Mouse (Mus musculus): ENCODE results near the gene Tbc1d16.

Tbc1d16 gene

GRCm38 (mm10) chr11:119165995-119166394 is 62.3 kb downstream of the Tbc1d16 start:
- no peak for DNase-seq

- DNase-seq = no peak
These were observed 63.9 kb downstream of the Tbc1d16 start for GRCm38 (mm10) chr11:119164375-119164774.

GRCm38 (mm10) chr11:119163734-119163992 is 64.6 kb downstream of the Tbc1d16 start:
- no peak for DNase-seq

GRCm38 (mm10) chr11:119162959-119163733 is 65.2 kb downstream of the Tbc1d16 start:
- no peak for DNase-seq

- DNase-seq = no peak
These were observed 66.6 kb downstream of the Tbc1d16 start for GRCm38 (mm10) chr11:119161665-119162064.

- no peak for DNase-seq
These were observed 68.2 kb downstream of the Tbc1d16 start for GRCm38 (mm10) chr11:119160050-119160449.

GRCm38 (mm10) chr11:119159496-119159895 is 68.8 kb downstream of the Tbc1d16 start:
- DNase-seq = peak; percentile 27

- DNase-seq = no peak
These were observed 70.7 kb downstream of the Tbc1d16 start for GRCm38 (mm10) chr11:119157377-119158189.

GRCm38 (mm10) chr11:119156481-119157254 is 71.6 kb downstream of the Tbc1d16 start:
- DNase-seq = no peak

GRCm38 (mm10) chr11:119155638-119156480 is 72.4 kb downstream of the Tbc1d16 start:
- no peak for DNase-seq

GRCm38 (mm10) chr11:119152321-119152831 is 75.9 kb downstream of the Tbc1d16 start:
- DNase-seq = no peak

GRCm38 (mm10) chr11:119151073-119151607 is 77.2 kb downstream of the Tbc1d16 start:
- DNase-seq = no peak

- DNase-seq = no peak
These were observed 77.9 kb downstream of the Tbc1d16 start for GRCm38 (mm10) chr11:119150442-119150841.

- no peak for DNase-seq
These were observed 79.5 kb downstream of the Tbc1d16 start for GRCm38 (mm10) chr11:119148829-119149228.

GRCm38 (mm10) chr11:119147153-119147552 is 81.1 kb downstream of the Tbc1d16 start:
- no peak for DNase-seq

- DNase-seq = no peak
These were observed 82.2 kb downstream of the Tbc1d16 start for GRCm38 (mm10) chr11:119146140-119146539.

- no peak for DNase-seq
These were observed 83.4 kb downstream of the Tbc1d16 start for GRCm38 (mm10) chr11:119144801-119145475.

GRCm38 (mm10) chr11:119143376-119144002 is 84.8 kb downstream of the Tbc1d16 start:
- DNase-seq = no peak

GRCm38 (mm10) chr11:119142615-119143014 is 85.7 kb downstream of the Tbc1d16 start:
- no peak for DNase-seq

GRCm38 (mm10) chr11:119139026-119139425 is 89.3 kb downstream of the Tbc1d16 start:
- DNase-seq = no peak

GRCm38 (mm10) chr11:119138205-119138604 is 90.1 kb downstream of the Tbc1d16 start:
- no peak for DNase-seq

Data from cerebellum, adult 8-10 months (tissue).